Mouse (Mus musculus) limb, embryonic 12.5 days (tissue): Measurements from ENCODE around the gene Zic2. TPM values are rescaled to one million over a fixed set of nuclear protein-coding genes. Genes with fewer than 3 reads are reported as not detected.

ENCODE experiments used
- polyA plus RNA-seq: library from polyadenylated mRNA; unstranded; fragments of >200 nt; fragmentation: Nextera tagmentation; extraction: Ambion mirVana; gene quantifications from 2 replicates; pipeline ENCODE4 v1.2.1, GENCODE M21; 2016

Zic2 gene
- polyA plus RNA-seq, 1 experiment from 2014 or later: 8.0 TPM

Other genes with a start within 250 kb of the Zic2 start
- 0.14 and 0.23 TPM in 2 replicates for gene Gm5089, start 24.3 kb upstream of the Zic2 start, polyA plus RNA-seq
- gene Zic5, start 9.8 kb upstream of the Zic2 start, polyA plus RNA-seq: 8.0 TPM in 2 replicates
- 0.14 and 0.18 TPM in 2 replicates for gene Gm10837, start 15.2 kb downstream of the Zic2 start, polyA plus RNA-seq
- gene Pcca, start 58.9 kb downstream of the Zic2 start, polyA plus RNA-seq: 34.5 and 37.7 TPM in 2 replicates